Mouse (Mus musculus) liver, adult 2 months (tissue): Measurements from ENCODE around the gene Ssbp4. TPM values are rescaled to one million over a fixed set of nuclear protein-coding genes. Genes with fewer than 3 reads are reported as not detected.
"Not testable (repeated sequence)": the region's sequence is repeated elsewhere in the genome, so short reads cannot be mapped to it uniquely, and the experiment has no call there.

Experiments used
- DNase-seq: peaks from one replicate; pipeline ENCODE4 v3.0.0-alpha.2; 2011; ENCODE audit warnings: low read depth, low spot score; ENCODE audit errors: extremely low read depth
- H3K27ac ChIP-seq: fragments of 200-500 bp; replicated peaks from 2 replicates; pipeline ENCODE4 v1.5.1; 2012; ENCODE audit warnings: low read depth, mild to moderate bottlenecking, control low read depth, inconsistent platforms, low read length; ENCODE audit not compliant: insufficient read depth
- H3K27me3 ChIP-seq: fragments of 200-500 bp; 2 replicates; pipeline ENCODE4 v1.6.1; 2012; ENCODE audit warnings: mild to moderate bottlenecking, moderate library complexity, low read length, inconsistent platforms; ENCODE audit not compliant: control insufficient read depth, insufficient read depth
- H3K36me3 ChIP-seq: fragments of 200-500 bp; 2 replicates; pipeline ENCODE4 v1.6.1; 2012; ENCODE audit warnings: low read length, inconsistent platforms; ENCODE audit not compliant: control insufficient read depth, insufficient read depth
- H3K4me1 ChIP-seq: fragments of 200-500 bp; 2 replicates; pipeline ENCODE4 v1.6.1; 2011; ENCODE audit warnings: low read length; ENCODE audit not compliant: control insufficient read depth, insufficient read depth
- H3K4me3 ChIP-seq: fragments of 200-500 bp; 2 replicates; pipeline ENCODE4 v1.5.1; 2011; ENCODE audit warnings: low read depth, mild to moderate bottlenecking, control low read depth, low read length, moderate library complexity; ENCODE audit not compliant: insufficient read depth
- H3K79me2 ChIP-seq: fragments of 200-500 bp; 2 replicates; pipeline ENCODE4 v1.6.1; 2012; ENCODE audit warnings: inconsistent platforms, mild to moderate bottlenecking, low read length, moderate library complexity; ENCODE audit not compliant: control insufficient read depth, insufficient read depth
- H3K9ac ChIP-seq: fragments of 200-500 bp; 2 replicates; pipeline ENCODE4 v1.6.1; 2012; ENCODE audit warnings: low read depth, mild to moderate bottlenecking, control low read depth, inconsistent platforms, low read length
- CTCF ChIP-seq: fragments of 200-500 bp; IDR thresholded peaks from 2 replicates; pipeline ENCODE4 v1.5.1; 2011; ENCODE audit warnings: low read depth, low read length, control low read depth
- POLR2A ChIP-seq: fragments of 200-500 bp; IDR thresholded peaks from 2 replicates; pipeline ENCODE4 v1.6.1; 2011; ENCODE audit warnings: low read length, control low read depth; ENCODE audit not compliant: insufficient read depth; ENCODE audit errors: extremely low read depth
- WGBS: fragments of 180-500 bp; shearing (Covaris S2); methylation state at CpG from one replicate; pipeline ENCODE4 v1.1.7; 2018; 5-methylcytosine and 5-hydroxymethylcytosine counted together
- polyA plus RNA-seq: library from polyadenylated mRNA; depleted of rRNA; stranded (reverse); fragments of >200 nt; gene quantifications from 2 replicates; pipeline ENCODE4 v1.2.3, GENCODE M21; 2012
- total RNA-seq: library from RNA; depleted of rRNA; stranded (reverse); fragments of >200 nt; gene quantifications from 2 replicates; pipeline ENCODE4 v1.2.3, GENCODE M21; 2014

The Ssbp4 gene
- total and polyA plus RNA-seq, 2 experiments = 2.3 to 16.4 TPM

- H3K4me1 ChIP-seq = peaks cover 17% of the 10 kb centered on the region
- WGBS = 96% methylated on average over 12 of the region's 12 CpGs
These were observed 12.9 kb downstream of the Ssbp4 start for GRCm38 (mm10) chr8:70595811-70596210.

DNA sequence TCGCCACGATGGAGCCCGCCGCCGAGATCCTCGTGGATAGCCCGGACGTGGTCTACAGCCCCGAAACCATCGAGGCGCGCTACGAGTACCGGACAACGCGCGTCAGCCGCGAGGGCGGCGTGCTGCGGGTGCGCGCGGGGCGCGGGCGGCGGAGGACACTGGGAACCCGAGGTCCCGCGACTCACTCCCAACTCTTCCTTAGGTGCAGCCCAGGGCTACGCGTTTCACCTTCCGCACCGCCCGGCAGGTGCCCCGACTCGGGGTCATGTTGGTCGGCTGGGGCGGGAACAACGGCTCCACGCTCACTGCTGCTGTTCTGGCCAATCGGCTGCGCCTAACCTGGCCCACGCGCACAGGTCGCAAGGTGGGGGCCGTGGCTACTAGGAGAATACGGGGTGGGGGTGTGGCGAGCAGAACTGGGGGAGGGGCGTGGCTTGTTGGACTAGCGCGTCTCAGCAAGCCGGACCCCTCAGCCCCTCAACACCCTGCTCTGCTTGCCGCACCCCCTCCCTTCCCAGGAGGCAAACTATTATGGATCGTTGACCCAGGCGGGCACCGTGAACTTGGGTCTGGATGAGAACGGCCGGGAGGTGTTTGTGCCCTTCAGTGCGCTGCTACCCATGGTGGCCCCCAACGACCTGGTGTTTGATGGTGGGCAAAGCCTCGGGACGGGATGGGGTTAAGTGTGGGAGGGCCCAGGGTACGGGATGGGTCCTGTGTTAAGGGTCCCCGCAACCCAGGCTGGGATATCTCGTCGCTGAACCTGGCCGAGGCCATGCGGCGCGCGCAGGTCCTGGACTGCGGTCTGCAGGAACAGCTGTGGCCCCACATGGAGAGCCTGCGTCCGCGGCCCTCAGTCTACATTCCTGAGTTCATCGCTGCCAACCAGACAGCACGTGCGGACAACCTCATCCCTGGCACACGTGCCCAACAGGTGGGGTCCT is 13.8 kb downstream of the Ssbp4 start:
- Histone ChIP-seq H3K4me1 (peaks cover 17% of the 10 kb centered on the region), H3K27ac (no peak overlapping the region), H3K4me3 (peak overlapping the region; percentile 55), H3K79me2 (no peaks in the 10 kb centered on the region), H3K36me3 (peaks cover 10% of the 10 kb centered on the region), H3K27me3 (no peaks in the 10 kb centered on the region), H3K9ac (peak overlapping the region; percentile 54)
- WGBS = 19% methylated on average over 82 of the region's 82 CpGs
- TF ChIP-seq CTCF (no peak), POLR2A (no peak)
- no peak for DNase-seq

More at GRCm38 (mm10) chr8:70595811-70596210, 12.9 kb downstream of the Ssbp4 start:
- Histone ChIP-seq H3K79me2 (no peaks in the 10 kb centered on the region), H3K36me3 (peaks cover 5% of the 10 kb centered on the region; the same call in 1 of the 2 replicates), H3K27ac (no peak overlapping the region), H3K4me3 (no peak overlapping the region), H3K27me3 (no peaks in the 10 kb centered on the region), H3K9ac (no peak overlapping the region)
- TF ChIP-seq POLR2A (no peak), CTCF (no peak)
- no peak for DNase-seq

DNA sequence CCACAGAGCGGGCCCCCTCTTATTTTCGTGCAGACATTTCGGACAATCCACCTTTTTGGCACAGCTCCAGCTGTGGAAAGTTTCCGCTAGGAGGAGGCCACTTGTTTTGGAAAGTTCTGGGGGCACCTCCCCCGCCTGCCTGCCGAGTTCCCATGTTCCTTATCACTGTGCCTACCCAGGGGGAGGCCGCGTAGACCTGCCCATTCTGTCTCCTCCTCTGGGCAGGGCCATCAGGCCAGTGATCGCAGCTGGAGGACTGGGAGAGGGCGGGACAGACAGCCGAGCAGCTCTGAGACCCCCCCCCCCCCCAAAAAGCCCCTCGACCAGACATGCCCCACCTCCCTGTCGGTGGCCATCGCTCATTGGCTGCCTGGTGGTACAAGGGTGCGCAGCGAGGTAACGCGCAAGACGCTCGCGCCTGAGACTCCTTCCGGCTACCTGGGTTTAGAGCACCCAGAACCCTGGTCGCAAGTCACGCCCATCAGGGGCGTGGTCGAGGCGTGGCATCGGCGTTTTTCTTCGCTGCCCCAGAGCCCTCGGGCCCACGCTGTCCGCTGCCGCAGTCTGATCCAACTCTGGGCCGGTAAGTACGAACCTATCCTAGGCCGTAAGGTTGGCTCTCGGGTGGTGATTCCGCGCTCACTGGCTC is 14.6 kb downstream of the Ssbp4 start, which contains the start of gene Isyna1:
Gene Isyna1, plus strand, starts transcription at position 413 of the 649 bp plus-strand sequence.
- Histone ChIP-seq H3K27ac (no peak within 1 kb of the TSS), H3K79me2 (no peaks in the 10 kb centered on the region), H3K4me1 (peaks cover 17% of the 10 kb centered on the region), H3K4me3 (peak within 1 kb of the TSS; percentile 55), H3K36me3 (peaks cover 10% of the 10 kb centered on the region), H3K27me3 (no peaks in the 10 kb centered on the region), H3K9ac (peak within 1 kb of the TSS; percentile 54)
- 2% methylated on average over 38 of the region's 40 CpGs for WGBS
- peak; percentile 67 for DNase-seq
- TF ChIP-seq CTCF (no peak), POLR2A (no peak)

GRCm38 (mm10) chr8:70593173-70593572 is 15.5 kb downstream of the Ssbp4 start:
- H3K4me3 ChIP-seq = no peak overlapping the region
- H3K36me3 ChIP-seq = peaks cover 10% of the 10 kb centered on the region
- H3K27ac ChIP-seq = no peak overlapping the region
- H3K4me1 ChIP-seq = peaks cover 17% of the 10 kb centered on the region
- TF ChIP-seq POLR2A (no peak), CTCF (no peak)
- 52% methylated on average over 8 of the region's 8 CpGs for WGBS
- no peak overlapping the region for H3K9ac ChIP-seq
- peak; percentile 33 for DNase-seq
- H3K27me3 ChIP-seq = no peaks in the 10 kb centered on the region
- no peaks in the 10 kb centered on the region for H3K79me2 ChIP-seq

GRCm38 (mm10) chr8:70591569-70591968 is 17.1 kb downstream of the Ssbp4 start:
- Histone ChIP-seq H3K27me3 (no peaks in the 10 kb centered on the region), H3K27ac (no peak overlapping the region), H3K36me3 (peaks cover 15% of the 10 kb centered on the region), H3K9ac (no peak overlapping the region), H3K79me2 (no peaks in the 10 kb centered on the region), H3K4me1 (peaks cover 17% of the 10 kb centered on the region), H3K4me3 (no peak overlapping the region)
- 92% methylated on average over 12 of the region's 12 CpGs for WGBS
- no peak for DNase-seq
- TF ChIP-seq POLR2A (no peak), CTCF (no peak)

- H3K79me2 ChIP-seq, H3K4me3 ChIP-seq, H3K27me3 ChIP-seq, DNase-seq, H3K9ac ChIP-seq, H3K27ac ChIP-seq: not testable (repeated sequence)
- Histone ChIP-seq H3K4me1 (peaks cover 21% of the 10 kb centered on the region), H3K36me3 (peaks cover 26% of the 10 kb centered on the region)
- WGBS = 86% methylated on average over 4 of the region's 4 CpGs
These were observed 20.7 kb downstream of the Ssbp4 start for GRCm38 (mm10) chr8:70587955-70588354.
